Mouse (Mus musculus) embryonic facial prominence, embryonic 14.5 days (tissue): Measurements from ENCODE around the gene Dgcr2. TPM values are rescaled to one million over a fixed set of nuclear protein-coding genes. Genes with fewer than 3 reads are reported as not detected.

Source experiments
- ATAC-seq: fragments of 200-750 bp; cut with Nextera tagmentation; 2 replicates; pipeline ENCODE4 v1.8.0; 2017; ENCODE audit warnings: low read depth, moderate number of reproducible peaks, moderate TSS enrichment
- DNase-seq: peaks from one replicate; pipeline ENCODE4 v3.0.0-alpha.2; 2015; ENCODE audit warnings: low spot score
- H3K27ac ChIP-seq: fragments of 300-500 bp; sonication (generic); replicated peaks from 2 replicates; pipeline ENCODE4 v1.5.1; 2014; ENCODE audit warnings: low read depth, mild to moderate bottlenecking, low read length, moderate library complexity
- H3K27me3 ChIP-seq: fragments of 300-500 bp; sonication (generic); replicated peaks from 2 replicates; pipeline ENCODE4 v1.6.1; 2014; ENCODE audit warnings: low read length; ENCODE audit not compliant: control insufficient read depth, insufficient read depth
- H3K36me3 ChIP-seq: fragments of 300-500 bp; sonication (generic); 2 replicates; pipeline ENCODE4 v1.6.1; 2014; ENCODE audit warnings: low read length, mixed read lengths; ENCODE audit not compliant: control insufficient read depth, insufficient read depth
- H3K4me1 ChIP-seq: fragments of 300-500 bp; sonication (generic); 2 replicates; pipeline ENCODE4 v1.6.1; 2014; ENCODE audit warnings: antibody characterized with exemption, low read length; ENCODE audit not compliant: control insufficient read depth, insufficient read depth
- H3K4me2 ChIP-seq: fragments of 300-500 bp; sonication (generic); 2 replicates; pipeline ENCODE4 v1.6.1; 2014; ENCODE audit warnings: low read depth, mild to moderate bottlenecking, low read length, moderate library complexity, mixed read lengths
- H3K4me3 ChIP-seq: fragments of 300-500 bp; sonication (generic); 2 replicates; pipeline ENCODE4 v1.5.1; 2014; ENCODE audit warnings: low read depth, mild to moderate bottlenecking, low read length
- H3K9ac ChIP-seq: fragments of 300-500 bp; sonication (generic); 2 replicates; pipeline ENCODE4 v1.6.1; 2014; ENCODE audit warnings: low read depth, mild to moderate bottlenecking, low read length, moderate library complexity, mixed read lengths
- H3K9me3 ChIP-seq: fragments of 300-500 bp; sonication (generic); 2 replicates; pipeline ENCODE4 v1.6.1; 2016; ENCODE audit warnings: low read length; ENCODE audit not compliant: control insufficient read depth
- WGBS: fragments of 180-500 bp; shearing (Covaris S2); extraction: QIAGEN DNeasy Blood & Tissue Kit; methylation state at CpG from one replicate; pipeline ENCODE4 v1.1.7; 2014; 5-methylcytosine and 5-hydroxymethylcytosine counted together
- polyA plus RNA-seq: library from polyadenylated mRNA; unstranded; fragments of >200 nt; fragmentation: Nextera tagmentation; extraction: Ambion mirVana; gene quantifications from 2 replicates; pipeline ENCODE4 v1.2.1, GENCODE M21; 2014

The Dgcr2 gene
- polyA plus RNA-seq, 1 experiment from 2014 or later: 81.9 TPM

GRCm38 (mm10) chr16:17833681-17834399, 64.5 kb downstream of the Dgcr2 start:
- H3K27ac ChIP-seq: no peak overlapping the region; the same call in 1 of the 2 replicates
- 0% methylated on average over 24 of the region's 103 CpGs for WGBS
- DNase-seq: peak; percentile 50
- peak overlapping the region; percentile 99 for H3K4me2 ChIP-seq
- peak; percentile 58 for ATAC-seq
- no peaks in the 10 kb centered on the region for H3K36me3 ChIP-seq
- H3K9me3 ChIP-seq: no peaks in the 10 kb centered on the region
- H3K27me3 ChIP-seq: peaks cover 60% of the 10 kb centered on the region
- H3K9ac ChIP-seq: peak overlapping the region; percentile 71
- peak overlapping the region; percentile 59 for H3K4me3 ChIP-seq
- peaks cover 4% of the 10 kb centered on the region; the same call in 1 of the 2 replicates for H3K4me1 ChIP-seq

- H3K27me3 ChIP-seq: peaks cover 60% of the 10 kb centered on the region
- WGBS: 0% methylated on average over 28 of the region's 37 CpGs
- peak; percentile 66 for ATAC-seq
- H3K9ac ChIP-seq: peak overlapping the region; percentile 71
- DNase-seq: peak; percentile 47
- no peak overlapping the region; the same call in 1 of the 2 replicates for H3K27ac ChIP-seq
- no peaks in the 10 kb centered on the region for H3K36me3 ChIP-seq
- H3K4me2 ChIP-seq: peak overlapping the region; percentile 99
- H3K4me1 ChIP-seq: peaks cover 4% of the 10 kb centered on the region; the same call in 1 of the 2 replicates
- no peaks in the 10 kb centered on the region for H3K9me3 ChIP-seq
- peak overlapping the region; percentile 59 for H3K4me3 ChIP-seq
Observed at GRCm38 (mm10) chr16:17833321-17833680, 65.1 kb downstream of the Dgcr2 start.

- Histone ChIP-seq H3K9me3 (no peaks in the 10 kb centered on the region), H3K27me3 (peaks cover 60% of the 10 kb centered on the region), H3K36me3 (no peaks in the 10 kb centered on the region), H3K4me3 (peak within 1 kb of the TSS; percentile 59), H3K4me2 (peak within 1 kb of the TSS; percentile 99), H3K4me1 (peaks cover 4% of the 10 kb centered on the region; the same call in 1 of the 2 replicates), H3K27ac (no peak within 1 kb of the TSS; the same call in 1 of the 2 replicates), H3K9ac (peak within 1 kb of the TSS; percentile 71)
- 24% methylated on average over 7 of the region's 7 CpGs for WGBS
- DNase-seq: no peak
- no peak for ATAC-seq
Observed at GRCm38 (mm10) chr16:17832821-17833220, 65.5 kb downstream of the Dgcr2 start, which contains the start of gene B830017H08Rik. Gene B830017H08Rik, plus strand, starts transcription at chr16:17833121.

- no peaks in the 10 kb centered on the region for H3K36me3 ChIP-seq
- no peak overlapping the region for H3K9ac ChIP-seq
- H3K9me3 ChIP-seq: no peaks in the 10 kb centered on the region
- H3K4me3 ChIP-seq: no peak overlapping the region
- no peak overlapping the region for H3K4me2 ChIP-seq
- H3K4me1 ChIP-seq: peaks cover 4% of the 10 kb centered on the region; the same call in 1 of the 2 replicates
- WGBS: 10% methylated on average over 11 of the region's 11 CpGs
- peak; percentile 51 for DNase-seq
- H3K27ac ChIP-seq: no peak overlapping the region
- H3K27me3 ChIP-seq: peaks cover 60% of the 10 kb centered on the region
- ATAC-seq: 0 out of 2 replicates have a peak, but pooled peaks have one; percentile 11
Observed at GRCm38 (mm10) chr16:17831781-17832180, 66.6 kb downstream of the Dgcr2 start.

GRCm38 (mm10) chr16:17830385-17831178, 67.8 kb downstream of the Dgcr2 start:
- Histone ChIP-seq H3K4me2 (no peak overlapping the region), H3K4me3 (no peak overlapping the region), H3K9ac (0 out of 2 replicates have a peak overlapping the region, but pooled peaks have one; percentile 38), H3K9me3 (no peaks in the 10 kb centered on the region), H3K36me3 (no peaks in the 10 kb centered on the region), H3K27me3 (peaks cover 50% of the 10 kb centered on the region), H3K4me1 (peaks cover 4% of the 10 kb centered on the region; the same call in 1 of the 2 replicates), H3K27ac (no peak overlapping the region)
- ATAC-seq: no peak
- WGBS: 63% methylated on average over 8 of the region's 10 CpGs
- DNase-seq: no peak

GRCm38 (mm10) chr16:17828867-17829266, 69.5 kb downstream of the Dgcr2 start:
- no peaks in the 10 kb centered on the region for H3K9me3 ChIP-seq
- H3K27ac ChIP-seq: no peak overlapping the region
- H3K9ac ChIP-seq: no peak overlapping the region
- no peak overlapping the region for H3K4me3 ChIP-seq
- H3K27me3 ChIP-seq: peaks cover 33% of the 10 kb centered on the region
- no peak overlapping the region for H3K4me2 ChIP-seq
- WGBS: 60% methylated on average over 3 of the region's 3 CpGs
- no peak for ATAC-seq
- H3K4me1 ChIP-seq: no peaks in the 10 kb centered on the region
- DNase-seq: no peak
- H3K36me3 ChIP-seq: no peaks in the 10 kb centered on the region

GRCm38 (mm10) chr16:17828229-17828628, 70.1 kb downstream of the Dgcr2 start:
- Histone ChIP-seq H3K27me3 (peaks cover 29% of the 10 kb centered on the region), H3K4me3 (no peak overlapping the region), H3K9me3 (no peaks in the 10 kb centered on the region), H3K4me2 (no peak overlapping the region), H3K9ac (no peak overlapping the region), H3K4me1 (no peaks in the 10 kb centered on the region), H3K36me3 (no peaks in the 10 kb centered on the region), H3K27ac (no peak overlapping the region)
- no peak for ATAC-seq
- DNase-seq: no peak
- 87% methylated on average over 2 of the region's 2 CpGs for WGBS

GRCm38 (mm10) chr16:17826500-17826899, 71.9 kb downstream of the Dgcr2 start:
- H3K4me3 ChIP-seq: no peak overlapping the region

More at GRCm38 (mm10) chr16:17826500-17826899, 71.9 kb downstream of the Dgcr2 start:
- no peaks in the 10 kb centered on the region for H3K36me3 ChIP-seq
- no peak overlapping the region for H3K4me2 ChIP-seq
- H3K27me3 ChIP-seq: peaks cover 12% of the 10 kb centered on the region
- DNase-seq (no peak), ATAC-seq (no peak)
- H3K9me3 ChIP-seq: no peaks in the 10 kb centered on the region
- H3K9ac ChIP-seq: no peak overlapping the region
- 83% methylated on average over 2 of the region's 2 CpGs for WGBS
- no peak overlapping the region for H3K27ac ChIP-seq
- no peaks in the 10 kb centered on the region for H3K4me1 ChIP-seq
